Mouse (Mus musculus) right cerebral cortex, postnatal 36 days (tissue): ENCODE measurements at regions not wholly inside any gene's neighbourhood (a gene's known extent, or its start where the extent isn't known, plus 50 kb on each side); places are given as distances from the start of the nearest gene placed in this dataset.

Source experiments
- DNase-seq, 2 experiments: peaks; one replicate each; pipeline ENCODE4 v3.0.0; 2022; ENCODE audit warnings: low spot score in 2 of 2, mixed read lengths in 1 of 2

DNA sequence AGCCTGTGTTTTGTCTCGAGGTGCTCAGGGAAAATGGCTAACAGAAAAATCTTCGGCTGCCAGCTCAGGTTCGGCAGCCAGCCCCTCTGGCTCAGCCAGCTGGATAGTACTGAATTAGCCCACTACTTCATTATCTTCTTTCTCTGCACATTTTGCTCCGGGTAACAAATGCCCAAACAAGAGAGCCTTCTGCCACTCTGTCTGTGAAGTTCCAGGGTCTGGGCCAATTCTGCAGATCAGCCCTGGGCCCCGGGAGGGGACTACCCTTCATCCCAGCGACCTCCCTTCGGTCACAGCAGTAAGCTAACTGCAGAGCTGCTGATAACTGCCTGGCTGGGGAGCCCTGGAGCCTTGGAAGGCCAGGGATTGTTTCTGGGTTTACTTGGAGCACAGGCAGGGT lies 119.6 kb upstream of the Ofcc1 start:
- no peak for DNase-seq

DNA sequence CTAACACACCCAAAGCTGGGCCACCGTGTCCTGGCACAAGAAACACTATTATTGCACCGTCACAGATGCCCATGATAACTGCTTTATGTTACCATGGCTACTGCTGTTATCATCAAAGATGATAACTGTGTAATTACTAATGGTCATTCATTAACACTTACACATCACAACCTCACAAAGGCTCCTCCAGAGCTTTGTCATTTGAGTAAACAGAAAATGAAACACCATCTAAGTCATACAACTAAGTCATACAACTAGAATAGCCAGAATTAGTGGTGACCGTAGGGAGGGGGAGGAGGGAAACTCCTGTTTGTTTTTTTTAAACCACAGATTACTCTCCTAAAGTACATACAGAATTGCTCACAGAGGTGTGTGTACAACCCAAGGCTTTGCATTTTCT lies 111.4 kb upstream of the Ofcc1 start:
- DNase-seq: no peak

DNA sequence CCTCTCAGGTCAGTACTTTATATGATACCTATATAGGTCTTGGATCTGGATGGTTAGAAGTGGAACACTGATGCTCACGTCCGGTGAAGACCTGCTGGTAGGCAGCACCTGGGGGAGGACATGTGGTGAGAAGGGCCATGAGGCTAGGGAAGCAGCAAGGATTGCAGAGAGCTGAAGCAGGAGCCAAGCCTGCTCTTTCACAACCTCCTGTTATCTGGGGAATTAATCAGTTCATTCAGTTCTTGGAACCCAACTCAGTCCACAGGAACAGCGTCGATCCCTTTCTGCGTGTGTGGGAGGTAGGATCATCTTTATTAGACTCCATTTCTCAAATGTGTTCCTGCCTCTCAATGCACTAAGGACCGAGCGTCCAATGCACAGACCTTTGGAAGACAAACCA lies 107.9 kb upstream of the Ofcc1 start:
- DNase-seq: no peak

DNA sequence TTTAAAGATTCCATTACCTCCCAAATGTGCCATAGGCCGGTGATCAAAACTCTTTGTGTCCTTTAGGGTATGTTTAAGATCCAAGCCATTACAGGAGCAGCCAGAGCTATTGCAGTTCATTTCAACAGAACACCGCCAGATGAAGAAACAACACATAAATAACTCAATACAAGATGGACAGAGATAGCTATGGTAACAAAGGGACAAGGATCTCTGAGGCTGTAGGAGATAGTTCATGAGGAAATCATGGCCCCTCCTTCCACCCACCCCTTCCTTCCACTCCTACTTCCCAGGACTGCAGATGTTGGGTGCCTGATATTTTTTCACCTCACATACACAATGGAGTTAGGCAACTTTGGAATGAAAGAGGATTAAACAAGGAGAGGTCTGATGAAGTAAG lies 92.1 kb upstream of the Ofcc1 start:
- DNase-seq: no peak

DNA sequence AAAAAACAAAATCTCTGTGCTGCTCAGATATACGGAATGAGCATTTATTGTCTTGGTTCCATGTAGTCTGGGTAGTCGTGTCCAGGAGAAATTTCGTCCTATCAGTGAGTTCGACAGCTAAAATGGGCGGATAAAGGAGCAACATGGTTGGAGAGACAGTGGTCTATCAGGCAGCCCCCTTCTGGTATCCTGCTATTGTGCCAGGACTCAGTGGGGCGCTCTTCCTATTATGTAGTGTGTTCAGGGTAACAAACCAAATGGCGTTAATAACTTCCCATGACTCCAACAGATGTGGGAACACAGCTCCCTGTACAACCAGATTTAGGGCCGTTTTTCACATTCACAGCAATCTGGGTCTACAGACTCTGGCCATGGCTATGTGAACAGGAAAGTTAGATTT lies 68.6 kb upstream of the Ofcc1 start:
- no peak for DNase-seq

DNA sequence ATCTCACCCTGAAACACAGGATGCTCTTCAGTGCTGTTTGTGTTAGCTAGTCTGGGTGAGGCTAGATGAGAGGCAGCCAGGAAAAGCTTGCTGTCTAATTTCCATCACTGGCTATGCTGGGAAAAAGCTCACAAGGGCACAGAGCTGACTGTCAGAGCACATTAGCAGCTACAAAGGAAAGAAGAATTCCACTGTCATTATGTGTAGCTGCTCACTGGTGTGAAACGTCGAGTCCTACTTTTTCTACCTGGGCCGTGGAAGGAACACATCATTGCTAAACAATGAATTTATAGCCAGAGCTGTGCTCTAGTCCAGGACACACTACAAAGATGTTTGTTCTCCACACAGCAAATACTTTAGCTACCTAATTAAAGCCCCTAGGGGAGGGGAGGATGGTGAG lies 61.8 kb upstream of the Ofcc1 start:
- no peak for DNase-seq

DNA sequence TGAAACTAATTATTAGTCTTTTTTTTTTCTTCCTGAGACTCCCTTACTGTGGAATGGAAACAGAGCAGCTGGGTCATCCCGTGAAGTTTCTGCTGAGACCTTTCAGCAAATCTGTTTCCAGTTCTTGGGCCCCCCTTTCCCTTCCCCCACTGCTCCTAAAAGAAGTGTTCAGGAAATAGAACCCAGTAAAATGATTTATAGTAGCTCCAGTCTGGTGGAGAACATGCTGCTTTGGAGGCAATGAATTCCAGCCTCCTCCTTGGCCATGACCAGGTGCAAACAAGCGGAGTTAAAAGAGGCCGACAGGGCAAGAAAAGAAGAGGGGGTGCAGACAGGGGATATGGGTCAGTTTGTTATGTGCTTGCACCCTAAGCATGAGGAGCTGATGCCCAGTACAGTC lies 56.6 kb upstream of the Ofcc1 start:
- no peak for DNase-seq

DNA sequence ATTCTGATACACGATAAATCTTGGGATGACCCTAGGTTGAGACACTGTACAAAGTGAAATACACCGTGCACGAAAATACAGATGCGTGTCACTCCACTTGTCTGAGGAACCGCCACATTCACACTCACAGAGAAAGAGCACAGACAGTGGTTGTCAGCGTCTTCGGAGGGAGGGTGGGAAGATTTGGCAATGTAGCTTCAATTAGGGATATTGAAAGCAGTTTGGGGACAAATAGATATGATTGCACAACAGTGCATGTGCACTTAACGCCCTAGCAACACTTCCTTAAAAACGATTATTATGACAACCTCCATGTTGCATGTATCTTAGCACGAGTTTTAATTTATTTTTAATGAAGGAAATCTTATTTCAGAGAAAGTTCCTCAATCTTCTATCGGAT lies 51.8 kb upstream of the Ofcc1 start:
- no peak for DNase-seq
